Mouse (Mus musculus) liver, embryonic 14.5 days (tissue): ENCODE results near the gene Etv6.

ENCODE experiments used
- CTCF ChIP-seq: IDR thresholded peaks from 2 replicates; pipeline ENCODE4 v1.5.1; 2016; ENCODE audit warnings: antibody characterized with exemption, low read depth, control low read depth
- EP300 ChIP-seq: IDR thresholded peaks from 2 replicates; pipeline ENCODE4 v1.6.1; 2016; ENCODE audit warnings: antibody characterized with exemption, low read depth

DNA sequence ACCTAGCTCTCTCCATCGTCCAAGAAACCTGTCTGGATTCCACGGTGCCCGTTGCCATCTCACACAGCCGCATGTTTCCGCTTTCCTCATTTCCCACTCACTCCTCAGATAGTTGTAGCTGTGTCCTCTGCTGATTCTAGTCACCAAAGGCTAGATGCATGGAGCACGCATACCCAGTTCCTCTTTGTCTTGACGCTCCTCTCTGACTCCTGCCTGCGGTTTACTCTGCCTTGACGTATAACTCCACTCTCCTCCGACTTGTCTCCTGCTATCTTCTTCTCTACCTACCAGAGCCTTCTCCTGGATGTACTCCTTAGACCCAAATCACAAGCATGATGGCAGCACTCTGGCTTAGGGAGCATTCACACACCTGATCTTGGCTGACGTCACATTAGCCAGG, 169.7 kb downstream of the Etv6 start:
- TF ChIP-seq CTCF (no peak), EP300 (no peak)
